Mouse (Mus musculus) hindbrain, embryonic 10.5 days (tissue): ENCODE results near the gene Tmem79. TPM values are rescaled to one million over a fixed set of nuclear protein-coding genes. Genes with fewer than 3 reads are reported as not detected.

Source experiments
- DNase-seq: peaks from one replicate; pipeline ENCODE4 v3.0.0-alpha.2; 2017; ENCODE audit warnings: low spot score
- H3K27ac ChIP-seq: fragments of 300-500 bp; sonication (generic); 2 replicates; pipeline ENCODE4 v1.5.1; 2016; ENCODE audit warnings: mild to moderate bottlenecking, moderate library complexity
- H3K27me3 ChIP-seq: fragments of 300-500 bp; sonication (generic); 2 replicates; pipeline ENCODE4 v1.6.1; 2016; ENCODE audit warnings: mild to moderate bottlenecking; ENCODE audit not compliant: poor library complexity, insufficient read depth, severe bottlenecking
- H3K36me3 ChIP-seq: fragments of 300-500 bp; sonication (generic); 2 replicates; pipeline ENCODE4 v1.6.1; 2016; ENCODE audit warnings: mild to moderate bottlenecking, moderate library complexity
- H3K4me1 ChIP-seq: fragments of 300-500 bp; sonication (generic); replicated peaks from 2 replicates; pipeline ENCODE4 v1.6.1; 2016; ENCODE audit warnings: mild to moderate bottlenecking
- H3K4me3 ChIP-seq: fragments of 300-500 bp; sonication (generic); 2 replicates; pipeline ENCODE4 v1.5.1; 2016; ENCODE audit warnings: mild to moderate bottlenecking, moderate library complexity
- H3K9me3 ChIP-seq: fragments of 300-500 bp; sonication (generic); 2 replicates; pipeline ENCODE4 v1.6.1; 2016; ENCODE audit warnings: mild to moderate bottlenecking, moderate library complexity
- WGBS: fragments of 180-500 bp; shearing (Covaris S2); methylation state at CpG from one replicate; pipeline ENCODE4 v1.1.7; 2016; 5-methylcytosine and 5-hydroxymethylcytosine counted together
- polyA plus RNA-seq: library from polyadenylated mRNA; unstranded; fragments of >200 nt; fragmentation: Nextera tagmentation; extraction: Ambion mirVana; gene quantifications from 2 replicates; pipeline ENCODE4 v1.2.1, GENCODE M21; 2016

Gene Tmem79
- polyA plus RNA-seq, 1 experiment from 2014 or later, result 1.5 TPM

DNA sequence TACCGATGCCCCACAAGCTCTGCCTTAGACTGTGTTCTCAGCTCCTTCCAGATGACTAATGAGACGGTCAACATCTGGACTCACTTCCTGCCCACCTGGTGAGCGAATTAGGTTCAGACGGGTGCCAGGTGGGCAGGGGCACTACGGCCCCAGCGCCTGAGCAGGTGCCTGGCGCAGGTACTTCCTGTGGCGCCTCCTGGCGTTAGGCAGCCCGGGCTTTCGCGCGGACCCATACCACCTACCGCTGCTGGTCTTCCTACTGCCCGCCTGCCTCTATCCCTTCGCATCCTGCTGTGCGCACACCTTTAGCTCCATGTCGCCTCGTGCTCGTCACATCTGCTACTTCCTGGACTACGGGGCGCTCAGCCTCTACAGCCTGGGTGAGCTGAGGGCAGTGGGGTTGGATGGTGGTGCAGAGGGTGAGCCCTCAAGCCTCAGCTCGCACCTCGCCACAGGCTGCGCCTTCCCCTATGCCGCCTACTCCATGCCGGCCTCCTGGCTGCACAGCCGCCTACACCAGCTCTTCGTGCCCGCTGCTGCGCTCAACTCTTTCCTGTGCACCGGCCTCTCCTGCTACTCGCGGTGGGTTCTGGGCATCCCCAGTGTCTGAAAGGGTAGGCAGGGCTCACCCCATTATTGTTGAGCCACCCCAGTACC lies 29.9 kb upstream of the Tmem79 start:
- H3K9me3 ChIP-seq, result peaks cover 10% of the 10 kb centered on the region
- 0 out of 2 replicates have a peak overlapping the region, but pooled peaks have one; percentile 16 for H3K4me3 ChIP-seq
- WGBS, result 31% methylated on average over 34 of the region's 34 CpGs
- no peak overlapping the region for H3K27ac ChIP-seq
- H3K4me1 ChIP-seq, result peaks cover 35% of the 10 kb centered on the region
- H3K27me3 ChIP-seq, result peaks cover 34% of the 10 kb centered on the region
- H3K36me3 ChIP-seq, result peaks cover 26% of the 10 kb centered on the region
- DNase-seq, result no peak

GRCm38 (mm10) chr3:88364337-88364736 lies 28.4 kb upstream of the Tmem79 start, which contains the start of gene Paqr6:
TSS of gene Paqr6 (plus strand) at chr3:88364584.
- H3K27me3 ChIP-seq, result peaks cover 34% of the 10 kb centered on the region
- peak within 1 kb of the TSS; percentile 45; the same call in 1 of the 2 replicates for H3K27ac ChIP-seq
- H3K4me1 ChIP-seq, result peaks cover 50% of the 10 kb centered on the region
- peak within 1 kb of the TSS; percentile 18; the same call in 1 of the 2 replicates for H3K4me3 ChIP-seq
- H3K9me3 ChIP-seq, result no peaks in the 10 kb centered on the region
- peak; percentile 56 for DNase-seq
- under 1% methylated on average over 16 of the region's 16 CpGs for WGBS
- H3K36me3 ChIP-seq, result peaks cover 41% of the 10 kb centered on the region

GRCm38 (mm10) chr3:88363700-88364099 lies 27.8 kb upstream of the Tmem79 start:
- 53% methylated on average over 4 of the region's 4 CpGs for WGBS
- Histone ChIP-seq H3K36me3 (peaks cover 48% of the 10 kb centered on the region), H3K27ac (peak overlapping the region; percentile 45; the same call in 1 of the 2 replicates), H3K4me1 (peaks cover 57% of the 10 kb centered on the region), H3K27me3 (peaks cover 34% of the 10 kb centered on the region), H3K9me3 (no peaks in the 10 kb centered on the region), H3K4me3 (no peak overlapping the region)
- no peak for DNase-seq

GRCm38 (mm10) chr3:88361612-88362313 lies 25.8 kb upstream of the Tmem79 start:
- Histone ChIP-seq H3K4me3 (no peak overlapping the region; the same call in 1 of the 2 replicates), H3K4me1 (peaks cover 54% of the 10 kb centered on the region), H3K27ac (peak overlapping the region; percentile 72; the same call in 1 of the 2 replicates), H3K36me3 (peaks cover 67% of the 10 kb centered on the region), H3K27me3 (peaks cover 32% of the 10 kb centered on the region), H3K9me3 (no peaks in the 10 kb centered on the region)
- no peak for DNase-seq
- WGBS, result 92% methylated on average over 2 of the region's 2 CpGs

DNA sequence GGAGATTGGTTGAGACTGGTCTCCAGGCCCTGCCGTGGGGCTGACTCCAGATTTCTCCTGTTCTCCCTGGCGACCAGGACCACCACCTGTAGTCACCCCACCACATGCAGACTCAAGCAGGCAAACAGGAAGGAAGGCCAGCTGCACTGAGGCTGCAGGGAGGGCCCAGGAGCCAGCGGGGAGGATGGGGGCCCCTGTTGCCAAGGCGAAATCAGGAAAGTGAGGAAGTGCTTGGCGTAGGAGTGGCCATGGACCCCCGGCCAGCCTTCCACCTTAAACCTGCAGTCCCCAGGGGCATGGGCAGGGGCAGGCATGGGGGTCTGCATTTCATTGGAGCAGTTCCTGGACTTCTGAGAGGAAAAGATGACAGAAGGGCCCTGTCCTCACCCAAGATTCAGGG lies 25.1 kb upstream of the Tmem79 start:
- no peak overlapping the region; the same call in 1 of the 2 replicates for H3K4me3 ChIP-seq
- peaks cover 74% of the 10 kb centered on the region for H3K36me3 ChIP-seq
- peaks cover 26% of the 10 kb centered on the region for H3K27me3 ChIP-seq
- H3K9me3 ChIP-seq, result no peaks in the 10 kb centered on the region
- 82% methylated on average over 6 of the region's 6 CpGs for WGBS
- no peak for DNase-seq
- peak overlapping the region; percentile 72; the same call in 1 of the 2 replicates for H3K27ac ChIP-seq
- peaks cover 53% of the 10 kb centered on the region for H3K4me1 ChIP-seq

GRCm38 (mm10) chr3:88359989-88360388 lies 24.0 kb upstream of the Tmem79 start:
- no peaks in the 10 kb centered on the region for H3K9me3 ChIP-seq
- H3K4me1 ChIP-seq, result peaks cover 50% of the 10 kb centered on the region
- WGBS, result 75% methylated on average over 3 of the region's 3 CpGs
- H3K36me3 ChIP-seq, result peaks cover 85% of the 10 kb centered on the region
- DNase-seq, result peak; percentile 24
- H3K27ac ChIP-seq, result peak overlapping the region; percentile 72
- no peak overlapping the region for H3K4me3 ChIP-seq
- H3K27me3 ChIP-seq, result peaks cover 15% of the 10 kb centered on the region

- DNase-seq, result peak; percentile 20
- Histone ChIP-seq H3K4me1 (peaks cover 46% of the 10 kb centered on the region), H3K4me3 (no peak overlapping the region), H3K27me3 (peaks cover 11% of the 10 kb centered on the region), H3K27ac (peak overlapping the region; percentile 72), H3K36me3 (peaks cover 89% of the 10 kb centered on the region), H3K9me3 (no peaks in the 10 kb centered on the region)
- 68% methylated on average over 5 of the region's 5 CpGs for WGBS
Measured at GRCm38 (mm10) chr3:88359584-88359983, 23.6 kb upstream of the Tmem79 start.

GRCm38 (mm10) chr3:88354396-88355165 lies 18.6 kb upstream of the Tmem79 start:
- Histone ChIP-seq H3K27ac (no peak overlapping the region), H3K9me3 (no peaks in the 10 kb centered on the region), H3K36me3 (peaks cover 100% of the 10 kb centered on the region), H3K4me1 (peaks cover 12% of the 10 kb centered on the region), H3K4me3 (no peak overlapping the region), H3K27me3 (no peaks in the 10 kb centered on the region)
- 97% methylated on average over 8 of the region's 8 CpGs for WGBS
- DNase-seq, result no peak

DNA sequence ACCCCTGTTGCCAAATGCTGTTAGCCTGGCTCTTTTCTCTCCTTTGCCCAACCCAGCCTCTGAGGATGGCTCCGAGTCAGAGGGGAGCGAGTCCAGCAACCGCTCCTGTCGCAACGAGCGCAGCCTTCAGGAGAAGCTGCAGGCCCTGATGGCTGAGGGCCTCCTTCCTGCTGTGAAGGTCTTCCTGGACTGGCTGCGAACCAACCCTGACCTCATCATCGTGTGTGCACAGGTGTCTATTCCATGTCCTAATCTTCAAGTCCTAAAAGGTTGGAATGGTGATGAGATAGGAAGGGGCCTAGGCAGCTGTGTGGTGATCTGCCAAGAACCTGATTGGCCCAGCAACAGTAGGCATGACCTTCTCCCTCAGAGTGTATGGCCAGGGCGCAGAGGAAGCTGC lies 17.0 kb upstream of the Tmem79 start:
- no peak for DNase-seq

GRCm38 (mm10) chr3:88350732-88351131 lies 14.8 kb upstream of the Tmem79 start:
- peaks cover 100% of the 10 kb centered on the region for H3K36me3 ChIP-seq
- H3K4me3 ChIP-seq, result no peak overlapping the region
- no peak for DNase-seq
- no peaks in the 10 kb centered on the region for H3K4me1 ChIP-seq
- H3K27ac ChIP-seq, result no peak overlapping the region
- WGBS, result 95% methylated on average over 13 of the region's 13 CpGs
- no peaks in the 10 kb centered on the region for H3K9me3 ChIP-seq
- no peaks in the 10 kb centered on the region for H3K27me3 ChIP-seq

More for the DNA sequence above, 17.0 kb upstream of the Tmem79 start:
- peaks cover 100% of the 10 kb centered on the region for H3K36me3 ChIP-seq
- no peak overlapping the region for H3K4me3 ChIP-seq
- H3K27me3 ChIP-seq, result no peaks in the 10 kb centered on the region
- H3K4me1 ChIP-seq, result no peaks in the 10 kb centered on the region
- H3K27ac ChIP-seq, result no peak overlapping the region
- H3K9me3 ChIP-seq, result no peaks in the 10 kb centered on the region
- WGBS, result 93% methylated on average over 9 of the region's 9 CpGs

DNA sequence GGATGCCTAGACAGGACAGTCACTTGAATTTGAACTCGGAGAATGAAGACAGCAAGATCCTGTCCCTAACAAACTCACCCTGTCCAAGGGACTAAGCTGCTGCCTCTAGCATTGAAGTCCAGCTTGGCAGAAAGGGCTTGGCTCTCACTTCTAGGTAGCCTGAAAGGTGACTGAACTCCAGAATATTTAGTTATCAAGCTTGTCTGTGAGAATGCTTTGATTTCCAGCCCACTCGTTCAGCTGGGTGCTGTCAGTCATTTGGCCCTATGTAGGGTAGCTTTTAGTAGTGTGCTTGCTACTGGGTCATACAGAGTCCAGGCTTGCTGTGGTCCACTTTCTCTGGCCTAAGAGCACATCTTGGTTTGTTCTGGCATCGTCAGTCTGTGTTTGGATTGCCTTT lies 3.1 kb upstream of the Tmem79 start:
- Histone ChIP-seq H3K27ac (no peak overlapping the region), H3K27me3 (no peaks in the 10 kb centered on the region), H3K36me3 (peaks cover 51% of the 10 kb centered on the region), H3K4me3 (no peak overlapping the region), H3K4me1 (peaks cover 34% of the 10 kb centered on the region), H3K9me3 (no peaks in the 10 kb centered on the region)
- DNase-seq, result no peak
- 83% methylated on average over 3 of the region's 3 CpGs for WGBS

- no peak overlapping the region for H3K4me3 ChIP-seq
- H3K27ac ChIP-seq, result no peak overlapping the region
- no peaks in the 10 kb centered on the region for H3K27me3 ChIP-seq
- 93% methylated on average over 7 of the region's 7 CpGs for WGBS
- no peaks in the 10 kb centered on the region for H3K9me3 ChIP-seq
- peaks cover 45% of the 10 kb centered on the region for H3K36me3 ChIP-seq
- DNase-seq, result no peak
- H3K4me1 ChIP-seq, result peaks cover 41% of the 10 kb centered on the region
Measured at GRCm38 (mm10) chr3:88338316-88338715, 2.4 kb upstream of the Tmem79 start.
